Mouse (Mus musculus) lung, postnatal 14 days (tissue): Measurements from ENCODE around the gene Fmo2.

Experiments used
- DNase-seq: peaks from one replicate; pipeline ENCODE4 v3.0.0; 2021

The Fmo2 gene

DNA sequence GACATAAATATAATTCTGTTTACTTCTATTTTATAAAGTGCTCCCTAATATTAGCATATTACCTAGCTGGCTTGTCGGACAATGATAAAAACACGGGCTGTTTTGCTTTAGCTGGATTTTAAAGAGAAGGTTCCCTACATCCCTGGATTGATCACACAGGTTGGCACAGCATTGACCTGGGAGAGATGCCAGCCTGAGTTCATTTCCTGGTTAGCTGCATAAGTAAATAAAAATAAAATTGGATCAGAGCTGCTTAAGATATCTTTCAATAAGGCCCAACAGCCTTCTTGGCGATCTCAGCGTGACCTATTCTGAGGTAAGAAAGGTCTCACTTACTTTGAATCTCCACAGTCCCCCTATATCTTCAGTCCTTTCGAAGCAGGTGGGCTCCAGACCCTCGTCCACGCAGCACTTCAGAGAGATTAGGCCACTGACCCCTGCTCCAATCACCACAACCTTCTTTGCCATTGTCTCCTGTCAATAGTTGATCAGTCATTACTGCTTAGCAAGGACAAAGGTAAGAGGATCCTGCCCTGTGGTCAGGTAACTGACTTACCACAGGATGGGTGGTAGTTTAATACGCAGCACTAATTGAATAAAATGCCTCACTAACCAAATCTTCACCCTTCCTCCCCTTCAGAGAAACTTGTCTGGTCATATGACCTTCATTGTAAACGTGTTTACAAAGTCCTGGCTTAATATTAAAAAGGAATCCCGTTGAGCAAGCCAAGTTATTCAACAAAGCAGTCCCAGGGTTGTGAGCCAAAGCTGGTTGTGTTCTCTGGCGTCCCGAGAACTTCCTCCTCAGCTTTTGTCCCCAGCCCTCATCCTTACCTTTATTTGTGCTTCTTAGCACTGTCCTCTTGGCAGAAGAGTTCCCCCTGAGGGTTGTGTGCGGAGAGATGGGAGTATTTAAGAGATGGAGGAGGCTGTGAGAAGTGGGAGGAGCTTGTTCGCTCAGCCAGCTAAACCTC lies at the start of gene Fmo2:
Gene Fmo2, minus strand, starts transcription at position 889 of the 974 bp plus-strand sequence.
- DNase-seq: peak; percentile 62

DNA sequence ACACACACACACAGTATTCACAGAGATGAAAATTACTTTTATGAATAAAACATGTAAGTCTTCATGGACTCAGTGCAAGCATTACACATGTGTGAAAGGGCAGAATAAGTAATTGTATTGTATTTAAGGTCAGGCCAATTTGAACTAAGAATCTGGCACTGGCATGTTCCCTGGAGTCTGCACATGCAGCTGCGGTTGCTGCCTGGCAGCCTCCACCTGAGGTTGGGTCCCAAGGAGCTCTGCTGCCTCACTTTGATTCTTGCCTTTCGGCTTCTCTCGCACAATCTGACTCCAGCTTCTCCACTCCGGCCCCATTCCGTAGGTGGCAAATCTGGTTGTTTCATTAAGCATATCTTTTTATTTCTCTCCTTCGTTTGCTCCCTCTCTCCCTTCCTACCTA lies 49.4 kb upstream of the Fmo2 start:
- DNase-seq: no peak

DNA sequence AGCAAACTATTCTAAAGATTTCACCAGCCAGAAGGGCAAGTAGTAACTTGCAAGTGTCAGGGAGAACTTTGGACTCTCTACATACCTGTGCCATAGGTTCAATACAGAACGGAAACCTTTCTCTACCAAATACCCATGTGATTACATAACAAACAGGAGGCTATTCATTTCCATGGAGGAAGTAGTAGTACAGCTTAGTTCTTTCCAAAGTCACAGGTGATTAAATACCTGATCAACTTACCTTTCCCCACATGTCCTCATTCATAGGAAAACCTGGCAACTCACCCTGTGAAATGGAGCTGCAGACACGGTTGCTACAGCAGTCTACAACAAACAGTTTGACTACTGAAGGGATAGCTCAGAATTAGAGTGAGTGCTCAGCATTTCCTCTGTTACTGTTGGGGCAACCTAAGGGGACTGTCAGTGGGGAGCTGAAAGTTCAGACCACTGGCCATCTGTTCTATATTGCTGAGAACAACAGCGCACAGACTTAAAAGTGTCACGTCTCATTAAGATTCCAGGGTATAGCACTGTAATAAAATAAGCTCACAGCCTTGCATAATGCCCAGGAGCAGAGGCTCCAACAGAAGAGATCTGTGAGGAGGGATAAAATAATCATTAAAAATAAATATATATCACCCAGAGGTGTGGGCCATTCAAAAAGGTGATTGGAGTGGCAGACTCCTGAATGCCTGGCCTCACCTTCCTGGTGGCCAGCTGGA lies 48.5 kb upstream of the Fmo2 start:
- no peak for DNase-seq

DNA sequence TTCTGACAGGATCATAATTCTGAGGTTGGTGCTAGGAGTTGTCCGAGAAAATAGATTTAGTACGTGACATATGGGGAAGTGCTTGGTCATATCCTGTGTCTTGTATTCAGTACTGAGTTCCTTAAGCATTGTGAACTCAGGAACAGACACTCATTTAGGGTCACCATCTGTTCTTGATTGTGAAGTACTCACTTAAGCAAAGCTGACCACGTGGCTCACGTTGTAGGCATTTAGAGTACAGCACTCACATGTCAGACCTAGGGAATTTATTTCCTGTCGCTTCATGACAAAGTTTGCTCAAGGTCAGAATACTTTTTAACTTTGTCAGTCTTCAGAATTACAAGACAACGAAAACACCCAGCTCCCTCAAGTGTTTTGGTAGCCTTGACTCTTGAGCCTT lies 45.2 kb upstream of the Fmo2 start:
- no peak for DNase-seq

DNA sequence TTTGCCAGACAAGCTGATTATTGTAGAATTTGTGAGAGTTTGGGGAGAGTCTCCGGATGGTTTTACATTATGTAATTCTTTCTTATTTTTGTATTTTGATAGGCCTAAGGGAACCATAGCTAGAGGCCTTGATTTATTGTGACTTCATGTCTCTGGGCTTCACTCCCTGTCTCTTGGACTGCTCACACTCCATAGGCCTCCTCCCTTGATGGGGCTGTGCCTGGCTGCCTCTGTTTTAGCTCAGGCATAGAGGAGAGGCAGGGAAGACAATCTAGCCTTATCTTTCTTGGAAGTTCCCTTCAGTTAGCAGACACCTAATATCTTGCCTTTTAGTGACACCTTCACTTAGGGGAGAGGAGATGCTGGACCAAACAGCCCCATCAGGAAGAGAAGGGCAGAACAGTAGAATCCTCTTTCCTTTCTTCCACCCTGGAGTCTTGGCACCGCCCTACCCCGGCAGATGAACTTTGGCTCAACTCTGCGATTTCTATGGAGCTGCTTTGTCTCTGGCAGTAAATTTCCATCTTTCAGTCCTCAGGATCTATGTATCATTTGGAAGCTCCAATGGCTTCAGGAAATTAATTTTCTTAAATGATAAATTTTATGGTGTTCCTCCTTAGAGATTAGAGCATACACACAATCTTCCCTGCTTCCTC lies 40.3 kb upstream of the Fmo2 start:
- DNase-seq: no peak

DNA sequence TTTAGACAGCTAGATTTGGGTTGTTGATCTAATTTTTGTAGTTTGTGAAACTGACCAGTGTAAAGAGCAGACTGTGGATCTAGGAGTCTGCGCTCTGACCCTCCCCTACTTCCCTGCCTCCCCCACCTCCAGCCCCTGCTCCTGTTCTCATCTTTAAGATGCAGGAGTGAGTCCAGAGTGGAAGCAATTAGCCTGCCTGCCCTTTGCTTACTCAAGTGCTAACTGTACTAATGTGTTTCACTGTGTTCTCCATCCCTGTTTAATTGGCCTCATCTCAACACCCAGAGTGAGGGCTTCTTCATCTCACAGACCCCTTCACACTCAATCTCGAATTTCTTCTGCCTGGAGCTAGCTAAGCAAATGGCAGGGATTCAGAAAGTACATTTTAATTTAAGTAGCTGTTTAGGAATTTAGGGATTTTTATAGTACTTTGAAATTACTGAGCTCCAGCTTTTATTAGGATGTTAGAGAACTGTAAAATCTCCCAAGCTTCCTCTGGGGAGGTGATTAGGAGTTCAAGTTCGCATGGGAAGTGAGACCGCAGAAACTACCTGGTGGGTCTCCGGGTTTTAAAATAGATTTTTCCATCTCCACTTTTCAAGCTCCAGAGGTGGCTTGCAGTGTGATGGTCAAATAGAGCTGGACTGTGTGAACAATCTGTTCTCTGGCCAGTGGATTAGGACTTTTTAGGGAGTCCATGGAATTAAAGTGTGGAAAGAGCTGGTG lies 39.6 kb upstream of the Fmo2 start:
- DNase-seq: no peak

DNA sequence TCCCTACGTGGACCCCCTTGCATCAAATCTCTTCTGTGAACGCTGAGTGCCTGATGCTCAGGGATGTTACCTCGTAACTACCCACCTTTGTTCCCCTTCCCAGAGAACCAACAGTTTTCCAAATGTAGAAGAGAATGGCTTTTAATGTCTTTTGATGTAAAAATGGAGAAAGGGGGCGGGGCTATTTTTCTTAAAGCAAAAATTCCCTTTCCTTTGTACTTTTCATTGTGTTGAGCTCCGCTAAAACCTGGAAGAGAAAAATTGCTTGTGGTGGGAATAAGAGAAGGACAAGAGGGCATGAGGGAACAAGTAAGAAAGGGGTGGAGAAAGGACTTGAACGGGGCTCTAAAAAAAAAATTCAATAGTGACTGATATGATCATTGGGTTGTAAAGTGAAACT lies 38.9 kb upstream of the Fmo2 start, which contains the start of gene Fmo6:
Gene Fmo6, minus strand, starts transcription at position 101 of the 400 bp plus-strand sequence.
- no peak for DNase-seq

DNA sequence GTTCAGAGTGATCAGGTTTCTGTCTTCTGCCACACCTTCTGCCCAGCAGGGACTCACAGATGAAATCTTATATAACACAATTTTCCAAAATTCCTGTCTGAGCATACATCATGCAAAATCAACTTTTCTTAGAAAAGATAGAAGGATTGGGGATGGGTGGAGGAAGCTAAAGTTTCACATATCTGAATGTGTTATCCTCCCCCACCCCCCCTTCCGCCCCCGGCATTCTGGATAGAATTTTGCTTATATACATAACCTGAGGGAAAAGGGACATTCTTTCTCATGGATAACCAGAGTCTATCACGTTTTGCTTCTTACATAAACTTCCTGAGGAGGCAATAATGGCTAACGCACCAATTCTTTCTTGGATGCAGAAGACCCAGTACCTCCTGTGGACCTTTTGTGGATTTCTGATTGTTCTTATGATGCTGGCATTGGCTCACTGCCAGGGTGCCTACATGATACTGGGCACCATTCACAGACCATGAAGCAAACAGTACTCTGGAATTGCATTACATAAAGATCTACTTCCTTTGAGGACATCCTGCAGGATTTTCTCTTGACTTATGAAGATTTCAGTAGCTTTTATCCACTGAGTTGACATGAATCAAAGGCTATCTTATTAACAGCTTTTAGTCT lies 36.0 kb upstream of the Fmo2 start:
- no peak for DNase-seq

DNA sequence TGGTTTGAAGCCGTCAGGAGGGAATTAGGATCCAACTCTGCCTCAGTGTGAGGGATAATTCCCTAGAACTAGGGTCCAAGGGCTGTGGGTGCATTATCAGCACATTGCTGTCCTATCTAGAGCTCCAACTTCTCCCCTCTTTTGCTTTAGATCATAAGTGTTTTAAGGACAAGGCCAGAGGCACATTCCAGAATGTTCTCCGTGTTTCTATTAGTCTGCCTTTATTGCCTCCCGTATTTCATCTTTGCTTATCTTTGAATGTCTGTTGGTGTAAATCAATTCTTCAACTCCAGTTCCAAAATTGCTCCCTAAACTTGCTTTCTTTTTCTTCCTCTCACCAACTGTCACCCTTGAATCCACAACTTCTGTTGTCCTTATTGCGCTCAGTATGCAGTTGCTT lies 33.9 kb upstream of the Fmo2 start:
- DNase-seq: no peak

DNA sequence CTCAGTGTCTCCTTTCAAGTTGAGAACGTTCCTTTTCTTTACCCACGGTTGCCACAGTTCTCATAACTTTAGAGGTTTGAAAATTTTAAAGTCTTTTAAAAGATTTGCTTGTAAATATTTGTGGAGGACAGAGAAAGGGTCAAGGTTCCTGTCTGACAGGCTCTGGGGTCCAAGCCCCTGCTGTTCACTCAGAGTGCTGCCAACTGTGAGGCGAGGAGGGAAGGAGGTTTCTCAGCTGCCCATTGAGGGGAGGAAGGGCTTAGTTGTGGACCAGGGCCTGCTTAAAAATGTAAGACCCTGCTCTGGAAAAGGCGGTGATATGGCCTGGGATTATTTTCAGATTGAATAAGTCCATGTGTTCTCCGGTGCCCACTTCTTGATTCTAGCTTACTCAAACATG lies 33.4 kb upstream of the Fmo2 start:
- DNase-seq: peak; percentile 48

DNA sequence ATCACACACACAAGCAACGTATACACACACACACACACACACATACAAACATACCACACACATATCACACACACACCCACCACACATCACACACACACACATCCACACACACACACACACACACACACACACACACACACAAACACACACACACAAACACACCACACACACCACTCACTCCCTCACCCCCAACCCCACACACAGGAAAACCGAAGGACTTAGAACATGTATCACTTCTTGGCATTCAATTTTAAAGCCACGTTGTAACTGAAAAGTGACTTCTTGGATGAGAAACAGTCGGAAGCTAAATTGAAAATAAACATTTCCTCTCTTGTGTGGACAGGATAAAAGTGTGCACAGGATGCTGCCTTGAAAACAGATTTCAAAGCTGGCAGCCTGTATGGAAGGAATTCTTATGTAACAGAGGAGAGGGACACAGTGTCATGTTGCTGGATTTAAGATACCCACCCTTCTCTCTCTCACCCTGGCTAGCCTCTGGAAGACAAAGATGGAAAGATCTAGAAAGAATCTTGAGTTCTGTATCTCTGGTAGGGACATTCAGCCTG lies 32.9 kb upstream of the Fmo2 start:
- DNase-seq: peak; percentile 44

DNA sequence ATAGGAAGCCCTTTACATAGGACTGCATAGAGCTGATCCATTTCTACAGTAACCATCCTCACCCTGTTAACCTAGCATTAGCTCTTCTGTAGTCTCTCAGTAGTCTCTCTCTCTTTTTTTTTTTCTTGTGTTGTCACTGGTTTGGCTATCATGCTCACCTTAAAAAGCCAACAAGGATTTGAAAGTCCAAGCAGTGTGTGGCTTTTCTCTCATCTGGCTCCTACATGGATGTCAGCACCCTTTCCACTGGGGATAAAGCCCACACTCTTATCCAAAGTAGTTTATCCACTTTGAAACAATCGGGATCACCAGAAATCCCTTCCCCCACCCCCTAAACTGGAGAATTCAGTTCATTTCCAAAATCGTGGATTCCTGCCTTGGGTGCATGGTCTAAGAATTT lies 32.1 kb upstream of the Fmo2 start:
- DNase-seq: no peak

DNA sequence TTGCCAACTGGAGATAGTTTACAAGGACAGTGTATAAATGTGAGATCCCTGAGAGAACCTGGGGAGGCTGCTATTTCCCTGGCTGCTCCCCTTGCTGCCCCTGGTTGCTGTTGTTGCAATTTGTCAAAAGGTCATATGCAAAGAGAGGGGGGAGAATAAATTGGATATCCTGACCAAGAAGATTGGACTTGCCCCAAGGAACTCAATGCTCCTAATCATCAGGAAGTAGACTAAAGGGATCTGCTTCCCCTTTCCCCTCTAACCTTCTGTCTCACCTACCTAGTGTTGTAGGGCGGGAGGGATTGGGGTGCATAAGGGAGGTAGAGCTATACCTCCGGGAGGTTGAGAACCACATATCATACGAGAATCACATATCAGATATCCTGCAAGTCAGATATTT lies 30.6 kb upstream of the Fmo2 start:
- no peak for DNase-seq

DNA sequence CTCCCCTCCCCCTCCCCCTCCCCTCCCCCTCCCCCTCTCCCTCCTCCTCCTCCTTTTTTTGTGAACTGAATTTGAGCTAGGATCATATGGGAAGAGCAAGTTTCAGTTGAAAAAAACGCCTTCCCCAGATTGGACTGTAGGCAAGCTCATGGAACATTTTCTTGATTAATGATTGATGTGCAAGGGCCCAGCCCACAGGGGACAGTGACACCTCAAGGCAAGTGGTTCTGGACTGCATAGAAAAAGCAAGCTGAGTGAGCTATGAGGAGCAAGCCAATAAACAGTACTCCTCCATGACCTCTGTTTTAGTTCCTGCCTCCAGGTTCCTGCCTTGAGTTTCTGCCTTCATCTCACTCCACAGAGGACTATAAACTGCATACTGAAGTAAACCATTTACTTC lies 26.6 kb upstream of the Fmo2 start:
- DNase-seq: no peak

DNA sequence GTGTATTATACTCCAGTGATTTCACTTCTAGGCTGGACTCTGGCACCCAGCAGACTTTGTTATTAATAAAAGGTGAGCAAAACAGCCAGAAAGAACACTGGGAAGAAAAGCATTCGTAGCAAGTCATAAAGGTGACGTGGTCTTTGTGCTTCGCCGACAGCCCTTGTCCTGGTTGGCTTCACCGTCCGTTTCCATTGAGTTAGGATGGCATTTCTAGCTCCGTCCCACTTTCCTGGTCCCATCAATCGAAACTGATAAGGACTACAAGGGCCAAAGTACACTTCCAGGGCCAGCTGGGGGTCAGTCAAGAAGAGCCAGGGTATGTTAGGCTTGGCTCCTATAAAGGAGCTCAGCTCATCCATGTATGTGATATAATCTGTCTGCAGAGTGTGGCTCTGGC lies 18.1 kb upstream of the Fmo2 start:
- DNase-seq: no peak

DNA sequence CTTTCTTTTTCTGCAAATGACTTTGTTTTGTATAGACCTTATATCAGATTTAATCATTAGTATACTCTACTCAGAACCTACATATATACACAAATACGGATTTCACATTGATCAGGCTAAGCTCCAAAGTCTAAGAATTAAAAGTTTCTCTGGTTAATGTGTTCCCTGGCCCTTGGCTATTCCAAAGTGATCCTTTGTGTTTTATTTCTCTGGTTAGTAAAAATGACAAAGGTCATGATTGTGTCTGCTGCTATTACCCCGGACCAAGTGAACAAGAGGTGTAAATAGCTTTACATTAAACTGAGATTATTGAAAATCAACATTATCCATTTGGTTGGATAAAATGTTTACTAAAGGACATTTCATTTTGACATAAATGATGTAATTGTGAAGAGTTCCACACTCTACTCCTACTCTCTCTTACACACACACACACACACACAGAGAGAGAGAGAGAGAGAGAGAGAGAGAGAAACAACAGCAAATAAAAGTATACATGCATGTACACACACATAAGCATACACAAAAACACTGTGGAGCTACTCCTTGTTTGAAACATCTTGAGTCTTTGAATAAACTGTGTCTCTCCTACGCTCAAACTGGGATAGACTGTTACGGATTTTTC lies 16.5 kb upstream of the Fmo2 start:
- no peak for DNase-seq

DNA sequence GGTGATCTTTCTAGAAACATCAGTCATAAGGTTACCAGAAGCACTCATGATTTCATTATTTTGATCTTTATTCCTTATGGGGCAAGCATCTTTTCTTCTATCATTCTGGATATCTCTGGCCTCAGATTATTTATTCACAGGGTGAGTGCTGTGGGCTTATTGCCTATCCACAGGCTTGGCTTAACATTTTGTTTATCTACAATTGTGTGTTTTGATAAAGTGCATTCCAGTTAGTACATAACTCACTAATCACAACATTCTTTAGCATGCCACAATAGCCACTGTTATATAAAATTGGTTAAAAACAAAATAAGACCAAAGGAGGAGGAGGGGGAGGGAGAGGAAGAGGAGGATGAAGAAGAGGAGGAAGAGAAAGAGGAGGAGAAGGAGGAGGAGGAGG lies 13.6 kb upstream of the Fmo2 start:
- no peak for DNase-seq

DNA sequence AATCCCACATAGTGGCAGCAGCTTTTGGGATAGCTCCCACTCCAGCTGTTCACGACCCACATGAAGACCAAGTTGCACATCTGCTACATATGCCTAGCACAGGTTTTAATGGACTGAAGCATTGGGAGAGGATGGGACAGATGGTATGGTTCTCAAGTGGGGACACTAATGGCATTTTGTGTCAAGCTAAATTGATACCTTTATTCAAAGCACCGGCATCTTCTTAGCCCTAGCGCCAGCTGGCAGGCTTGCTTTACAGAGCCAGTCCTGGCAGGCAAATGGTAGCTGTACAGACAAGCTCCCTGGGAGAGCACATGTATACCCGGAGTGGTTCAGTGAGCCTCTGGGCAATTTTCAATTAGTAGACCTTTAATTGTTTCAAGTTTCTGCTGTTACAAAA lies 3.4 kb upstream of the Fmo2 start:
- no peak for DNase-seq

DNA sequence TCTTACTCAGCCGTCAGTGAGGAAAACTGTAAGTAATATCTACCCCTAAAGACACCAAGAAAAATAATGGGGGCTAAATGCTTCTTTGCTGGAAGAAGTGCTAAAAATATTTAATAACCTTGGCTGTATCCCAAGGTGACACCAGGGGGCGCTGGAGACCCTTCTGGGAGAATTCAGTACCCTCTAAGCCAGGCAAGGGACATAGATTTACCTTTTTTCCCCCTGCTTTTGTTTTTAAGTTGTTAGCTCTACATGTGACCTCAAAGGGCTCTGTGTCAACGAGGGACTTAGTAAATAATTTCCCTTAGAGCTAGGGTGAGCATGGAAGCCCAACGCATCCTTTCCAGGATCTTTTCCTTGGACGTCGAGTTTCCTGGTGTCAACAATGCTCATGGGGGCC lies 2.6 kb downstream of the Fmo2 start:
- peak; percentile 91 for DNase-seq

DNA sequence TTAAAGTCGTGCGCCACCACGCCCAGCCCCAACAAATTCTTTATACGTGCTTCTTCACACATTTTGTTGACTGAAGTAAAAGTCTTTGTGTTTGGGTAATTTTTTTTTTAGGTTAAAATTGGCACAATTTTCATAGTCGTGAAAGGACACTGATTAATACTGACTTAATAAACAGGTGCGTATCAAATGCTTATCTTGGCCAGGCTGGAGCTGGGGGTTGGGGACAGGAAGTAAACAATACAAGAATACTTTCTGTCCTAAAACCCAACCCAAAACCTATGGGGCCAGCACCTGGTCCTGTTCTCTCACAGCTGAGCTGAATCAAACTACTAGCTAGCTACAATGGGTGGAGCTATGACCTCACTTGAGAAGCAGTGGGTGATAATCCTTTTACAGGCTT lies 5.5 kb downstream of the Fmo2 start:
- DNase-seq: no peak

DNA sequence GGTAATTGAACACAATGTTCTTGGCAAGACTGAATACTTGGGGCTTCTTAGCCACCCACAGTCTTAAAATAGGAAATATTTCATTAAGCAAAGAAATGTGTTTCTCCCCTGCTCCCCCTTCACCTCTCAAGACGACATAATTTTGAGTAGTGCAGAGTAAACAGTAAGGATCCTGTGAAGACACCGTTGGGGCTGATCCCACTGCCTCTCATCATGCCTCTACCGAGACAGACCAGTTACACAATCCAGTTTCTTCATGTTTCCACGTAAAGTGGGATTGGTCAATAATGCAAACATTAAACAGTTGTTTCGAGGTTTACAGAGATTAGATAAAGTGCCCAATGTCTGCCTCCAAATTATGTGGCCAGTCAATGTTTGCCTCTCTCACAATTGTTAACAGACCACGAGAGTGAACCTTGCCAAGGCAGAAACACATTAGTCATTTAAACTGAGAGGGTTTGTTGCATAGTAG lies 6.5 kb downstream of the Fmo2 start:
- peak; percentile 62 for DNase-seq
